Mouse (Mus musculus) left cerebral cortex, postnatal 4 days (tissue): ENCODE measurements around the gene Kri1. TPM values are rescaled to one million over a fixed set of nuclear protein-coding genes. Genes with fewer than 3 reads are reported as not detected.

Experiments used
- total RNA-seq, 2 experiments: library from RNA; stranded (reverse); gene quantifications; 2 replicates each; pipeline ENCODE4 v1.2.3; 2021

The Kri1 gene
- total RNA-seq, 2 experiments from 2014 or later = 46.7 to 49.2 TPM

Other genes with a start within 250 kb of the Kri1 start
- not detected for gene Zglp1, start 220.9 kb downstream of the Kri1 start, total RNA-seq
- 1 to 10 TPM; 1.9 TPM for gene Gm49373, start 214.9 kb downstream of the Kri1 start, total RNA-seq
- 10 to 100 TPM; 36.6 to 38.2 TPM for gene Fdx1l, start 214.4 kb downstream of the Kri1 start, total RNA-seq
- 1 to 10 TPM; 3.3 to 4.1 TPM for gene Gm38431, start 196.0 kb downstream of the Kri1 start, total RNA-seq
- gene Raver1, start 196.0 kb downstream of the Kri1 start, total RNA-seq = 10 to 100 TPM; 36.8 to 37.9 TPM
- gene Tyk2, start 156.7 kb downstream of the Kri1 start, total RNA-seq = 10 to 100 TPM; 16.1 to 16.7 TPM
- 100 to 1,000 TPM; 125 TPM for gene Cdc37, start 138.0 kb downstream of the Kri1 start, total RNA-seq
- gene Pde4a, start 122.3 kb downstream of the Kri1 start, total RNA-seq = 10 to 100 TPM; 44.4 to 47.3 TPM
- gene Keap1, start 48.6 kb downstream of the Kri1 start, total RNA-seq = 10 to 100 TPM; 49.0 to 50.8 TPM
- gene S1pr5, start 39.5 kb downstream of the Kri1 start, total RNA-seq = 1 to 10 TPM; 2.5 to 2.8 TPM
- gene Atg4d, start 22.7 kb downstream of the Kri1 start, total RNA-seq = 10 to 100 TPM; 26.3 to 31.0 TPM
- 10 to 100 TPM; 58.3 to 63.6 TPM for gene Cdkn2d, start 3.4 kb upstream of the Kri1 start, total RNA-seq
- gene Ap1m2, start 24.4 kb upstream of the Kri1 start, total RNA-seq = 1 to 10 TPM; 1.3 to 3.7 TPM
- gene Slc44a2, start 32.7 kb upstream of the Kri1 start, total RNA-seq = 10 to 100 TPM; 69.9 to 71.5 TPM
- 100 to 1,000 TPM; 170 to 172 TPM for gene Ilf3, start 79.9 kb upstream of the Kri1 start, total RNA-seq
- 10 to 100 TPM; 38.2 to 41.0 TPM for gene Qtrt1, start 123.9 kb upstream of the Kri1 start, total RNA-seq
- 10 to 100 TPM; 87.1 to 92.7 TPM for gene Dnm2, start 136.9 kb upstream of the Kri1 start, total RNA-seq
- 10 to 100 TPM; 18.6 to 19.1 TPM for gene Tmed1, start 222.3 kb upstream of the Kri1 start, total RNA-seq
- under 1 TPM; 0.44 to 0.64 TPM for gene AB124611, start 238.2 kb upstream of the Kri1 start, total RNA-seq